Mouse (Mus musculus) intestine, postnatal 0 days (tissue): Measurements from ENCODE around the gene Nfasc. TPM values are rescaled to one million over a fixed set of nuclear protein-coding genes. Genes with fewer than 3 reads are reported as not detected.

Experiments used
- ATAC-seq: fragments of 200-750 bp; cut with Nextera tagmentation; 2 replicates; pipeline ENCODE4 v1.8.0; 2017; ENCODE audit warnings: mild to moderate bottlenecking, moderate TSS enrichment, moderate library complexity
- H3K27ac ChIP-seq: fragments of 300-500 bp; sonication (generic); 2 replicates; pipeline ENCODE4 v1.5.1; 2014; ENCODE audit warnings: mild to moderate bottlenecking, low read depth, low read length, moderate library complexity
- H3K27me3 ChIP-seq: fragments of 300-500 bp; sonication (generic); replicated peaks from 2 replicates; pipeline ENCODE4 v1.6.1; 2014; ENCODE audit warnings: low read length, mixed read lengths; ENCODE audit not compliant: control insufficient read depth, insufficient read depth
- H3K36me3 ChIP-seq: fragments of 300-500 bp; sonication (generic); 2 replicates; pipeline ENCODE4 v1.6.1; 2014; ENCODE audit warnings: mild to moderate bottlenecking, moderate library complexity; ENCODE audit not compliant: control insufficient read depth, insufficient read depth
- H3K4me1 ChIP-seq: fragments of 300-500 bp; sonication (generic); replicated peaks from 2 replicates; pipeline ENCODE4 v1.6.1; 2014; ENCODE audit warnings: antibody characterized with exemption, low read length, mixed read lengths; ENCODE audit not compliant: control insufficient read depth, insufficient read depth
- H3K4me2 ChIP-seq: fragments of 300-500 bp; sonication (generic); replicated peaks from 2 replicates; pipeline ENCODE4 v1.6.1; 2014; ENCODE audit warnings: low read depth, mild to moderate bottlenecking, moderate library complexity
- H3K4me3 ChIP-seq: fragments of 300-500 bp; sonication (generic); 2 replicates; pipeline ENCODE4 v1.5.1; 2014; ENCODE audit warnings: low read depth, low read length
- H3K9ac ChIP-seq: fragments of 300-500 bp; sonication (generic); 2 replicates; pipeline ENCODE4 v1.6.1; 2014; ENCODE audit warnings: mild to moderate bottlenecking, low read depth, low read length
- H3K9me3 ChIP-seq: fragments of 300-500 bp; sonication (generic); 2 replicates; pipeline ENCODE4 v1.6.1; 2016; ENCODE audit warnings: mixed run types; ENCODE audit not compliant: control insufficient read depth
- CTCF ChIP-seq: sonication (generic); IDR thresholded peaks from 2 replicates; pipeline ENCODE4 v1.5.1; 2016; ENCODE audit warnings: low read depth, mild to moderate bottlenecking, control low read depth, antibody characterized with exemption, moderate library complexity
- WGBS: fragments of 180-500 bp; shearing (Covaris S2); extraction: QIAGEN DNeasy Blood & Tissue Kit; methylation state at CpG from one replicate; pipeline ENCODE4 v1.1.7; 2014; 5-methylcytosine and 5-hydroxymethylcytosine counted together
- polyA plus RNA-seq: library from polyadenylated mRNA; unstranded; fragments of >200 nt; fragmentation: Nextera tagmentation; extraction: Ambion mirVana; gene quantifications from 2 replicates; pipeline ENCODE4 v1.2.1, GENCODE M21; 2015

Gene Nfasc
- polyA plus RNA-seq, 1 experiment from 2014 or later: 0.83 TPM

GRCm38 (mm10) chr1:132759390-132759789, 17.8 kb upstream of the Nfasc start:
- no peak overlapping the region for H3K27ac ChIP-seq
- H3K4me3 ChIP-seq: no peak overlapping the region
- TF ChIP-seq CTCF: no peak
- no peaks in the 10 kb centered on the region for H3K36me3 ChIP-seq
- no peaks in the 10 kb centered on the region for H3K4me1 ChIP-seq
- 75% methylated on average over 6 of the region's 6 CpGs for WGBS
- 0 out of 2 replicates have a peak, but pooled peaks cover 4% of the 10 kb centered on the region for H3K27me3 ChIP-seq
- no peak overlapping the region for H3K4me2 ChIP-seq
- no peak for ATAC-seq
- H3K9ac ChIP-seq: no peak overlapping the region
- no peaks in the 10 kb centered on the region for H3K9me3 ChIP-seq

GRCm38 (mm10) chr1:132758656-132759370, 17.2 kb upstream of the Nfasc start:
- Histone ChIP-seq H3K4me3 (no peak overlapping the region), H3K27me3 (0 out of 2 replicates have a peak, but pooled peaks cover 4% of the 10 kb centered on the region), H3K4me2 (peak overlapping the region; percentile 17), H3K4me1 (no peaks in the 10 kb centered on the region), H3K9ac (no peak overlapping the region), H3K27ac (no peak overlapping the region), H3K36me3 (no peaks in the 10 kb centered on the region), H3K9me3 (no peaks in the 10 kb centered on the region)
- 9% methylated on average over 24 of the region's 24 CpGs for WGBS
- peak; percentile 77 for TF ChIP-seq CTCF
- ATAC-seq: 0 out of 2 replicates have a peak, but pooled peaks have one; percentile 38

- TF ChIP-seq CTCF: no peak
Observed at GRCm38 (mm10) chr1:132755211-132755610, 13.6 kb upstream of the Nfasc start.

DNA sequence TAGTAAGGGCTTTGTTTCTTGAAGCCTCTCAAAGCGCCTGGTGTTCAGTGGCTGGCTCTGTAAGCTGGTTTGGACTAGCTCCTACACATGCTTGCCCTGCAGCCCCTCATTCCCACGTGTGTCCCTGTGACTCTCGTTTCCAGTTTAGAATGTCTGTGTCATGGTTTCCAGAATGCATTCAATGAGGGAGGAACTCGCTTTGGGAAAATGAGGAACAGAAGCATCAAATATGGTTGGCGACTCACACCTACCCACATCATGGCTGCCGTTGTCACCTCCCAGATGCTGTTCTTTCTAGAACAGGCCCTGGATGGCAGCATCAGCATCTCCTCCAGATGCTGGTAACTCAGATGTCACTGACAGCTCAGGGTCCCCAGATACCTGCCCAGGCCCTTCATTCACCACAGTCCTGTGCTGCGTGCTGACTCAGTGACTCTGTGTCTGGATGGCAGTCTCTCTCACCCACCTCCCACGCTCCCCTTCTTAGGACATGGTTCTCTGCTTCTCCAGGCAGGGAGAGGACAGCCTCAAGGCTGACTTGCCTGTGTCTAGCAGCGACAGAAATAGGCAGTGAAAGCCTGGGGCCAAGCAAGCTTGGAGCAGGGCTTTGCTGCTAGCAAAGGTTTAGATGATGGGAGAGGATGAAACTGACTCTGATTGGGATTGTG, 7.8 kb upstream of the Nfasc start:
- H3K9me3 ChIP-seq: no peaks in the 10 kb centered on the region
- WGBS: 82% methylated on average over 9 of the region's 9 CpGs
- no peak overlapping the region for H3K9ac ChIP-seq
- no peaks in the 10 kb centered on the region for H3K4me1 ChIP-seq
- no peak for ATAC-seq
- H3K27me3 ChIP-seq: no peaks in the 10 kb centered on the region
- TF ChIP-seq CTCF: no peak
- no peaks in the 10 kb centered on the region for H3K36me3 ChIP-seq
- H3K27ac ChIP-seq: no peak overlapping the region
- no peak overlapping the region for H3K4me2 ChIP-seq
- no peak overlapping the region for H3K4me3 ChIP-seq

More at GRCm38 (mm10) chr1:132755211-132755610, 13.6 kb upstream of the Nfasc start:
- no peaks in the 10 kb centered on the region for H3K36me3 ChIP-seq
- no peak overlapping the region for H3K27ac ChIP-seq
- H3K4me1 ChIP-seq: no peaks in the 10 kb centered on the region
- H3K9ac ChIP-seq: no peak overlapping the region
- no peak overlapping the region for H3K4me3 ChIP-seq
- no peak overlapping the region for H3K4me2 ChIP-seq
- no peak for ATAC-seq
- H3K9me3 ChIP-seq: no peaks in the 10 kb centered on the region
- H3K27me3 ChIP-seq: no peaks in the 10 kb centered on the region
- 54% methylated on average over 4 of the region's 4 CpGs for WGBS

- Histone ChIP-seq H3K9me3 (no peaks in the 10 kb centered on the region), H3K27ac (no peak overlapping the region), H3K27me3 (peaks cover 14% of the 10 kb centered on the region), H3K4me2 (no peak overlapping the region), H3K9ac (no peak overlapping the region), H3K4me3 (no peak overlapping the region), H3K4me1 (no peaks in the 10 kb centered on the region), H3K36me3 (no peaks in the 10 kb centered on the region)
- no peak for TF ChIP-seq CTCF
- ATAC-seq: no peak
- 82% methylated on average over 9 of the region's 9 CpGs for WGBS
Observed at GRCm38 (mm10) chr1:132746302-132746701, 4.7 kb upstream of the Nfasc start.

DNA sequence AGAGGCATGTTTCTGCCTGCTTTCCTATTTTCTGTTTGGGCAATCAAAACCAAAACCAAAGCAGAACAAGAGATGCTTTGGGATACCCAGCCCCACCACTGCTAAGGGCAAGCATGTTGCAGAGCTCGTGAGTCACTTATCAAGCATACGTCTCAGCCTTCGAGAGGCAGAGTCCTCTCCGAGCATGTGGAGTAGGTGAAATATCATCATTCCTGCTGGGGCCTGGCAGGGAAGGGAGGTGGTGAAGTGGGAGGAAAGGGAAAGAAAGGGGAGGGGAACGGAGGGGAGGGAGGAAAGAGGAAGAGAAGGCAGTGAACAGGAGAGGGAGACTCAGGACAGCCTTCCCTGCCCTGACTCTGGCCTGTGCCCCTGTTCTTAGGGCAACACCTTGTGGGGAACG, 4.0 kb upstream of the Nfasc start:
- Histone ChIP-seq H3K36me3 (no peaks in the 10 kb centered on the region), H3K9me3 (no peaks in the 10 kb centered on the region), H3K4me2 (no peak overlapping the region), H3K4me3 (no peak overlapping the region), H3K27ac (no peak overlapping the region), H3K27me3 (peaks cover 18% of the 10 kb centered on the region), H3K4me1 (no peaks in the 10 kb centered on the region), H3K9ac (no peak overlapping the region)
- no peak for TF ChIP-seq CTCF
- 70% methylated on average over 6 of the region's 6 CpGs for WGBS
- no peak for ATAC-seq
